Mouse (Mus musculus) regulatory T cell (primary cell): ENCODE data around the gene Six2.

ENCODE experiments used
- in situ Hi-C: fragments of 300-600 bp; cut with MboI, MseI; formaldehyde crosslinking; loops from one replicate; pipeline ENCODE4 v1.15.1; 2025; ENCODE audit warnings: high pct_unique_total_duplicates

Six2 gene

DNA sequence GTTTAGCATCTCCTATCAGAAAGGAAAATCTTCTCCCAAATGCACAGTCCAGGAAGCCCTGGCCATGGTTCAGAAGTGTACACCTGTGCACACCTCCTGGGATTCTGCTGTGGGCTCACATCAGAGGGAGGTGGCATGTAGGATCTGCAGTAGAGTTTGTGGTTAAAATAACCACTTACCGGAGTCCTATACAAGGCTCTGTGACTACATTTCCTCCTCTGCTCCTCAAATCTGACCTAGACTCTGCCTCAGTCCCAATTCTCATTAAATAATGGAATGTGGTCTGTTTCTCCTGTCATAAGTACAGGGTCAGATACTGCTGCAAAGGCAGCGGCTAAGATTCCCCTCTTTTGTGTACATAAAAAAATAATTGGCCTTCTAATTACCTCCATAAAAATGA, 23.9 kb downstream of the Six2 start:
- in situ Hi-C loops = loop anchor here (10.0 kb wide), 1 partner anchor 391 kb away; no protein-coding TSS in a partner anchor

GRCm38 (mm10) chr17:85661521-85661920, 26.6 kb downstream of the Six2 start:
- in situ Hi-C loops = loop anchor here (10.0 kb wide), 1 partner anchor 393 kb away; no protein-coding TSS in a partner anchor

DNA sequence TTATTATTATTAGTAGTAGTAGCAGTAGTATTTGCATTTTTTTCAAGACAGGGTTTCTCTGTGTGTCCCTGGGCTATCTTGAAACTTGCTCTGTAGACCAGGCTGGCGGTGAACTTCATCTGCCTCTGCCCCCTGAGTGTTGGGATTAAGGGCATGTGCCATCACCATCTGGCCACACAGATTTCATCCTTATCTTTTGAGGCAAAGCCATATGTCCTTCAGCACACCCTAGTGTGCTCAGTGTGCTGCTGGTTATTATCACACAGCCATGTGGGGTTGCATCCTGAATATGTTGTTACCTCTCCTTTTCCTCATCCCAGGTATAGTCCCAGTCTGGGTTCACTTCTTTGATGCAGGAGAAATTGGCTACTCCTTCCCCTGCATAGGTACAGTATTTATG, 28.1 kb downstream of the Six2 start:
- in situ Hi-C loops = loop anchor here (10.0 kb wide), 1 partner anchor 395 kb away; no protein-coding TSS in a partner anchor

GRCm38 (mm10) chr17:85645718-85646665, 42.1 kb downstream of the Six2 start:
- in situ Hi-C loops = no loop called here

- in situ Hi-C loops = no loop called here
Observed at GRCm38 (mm10) chr17:85645312-85645711, 42.8 kb downstream of the Six2 start.

DNA sequence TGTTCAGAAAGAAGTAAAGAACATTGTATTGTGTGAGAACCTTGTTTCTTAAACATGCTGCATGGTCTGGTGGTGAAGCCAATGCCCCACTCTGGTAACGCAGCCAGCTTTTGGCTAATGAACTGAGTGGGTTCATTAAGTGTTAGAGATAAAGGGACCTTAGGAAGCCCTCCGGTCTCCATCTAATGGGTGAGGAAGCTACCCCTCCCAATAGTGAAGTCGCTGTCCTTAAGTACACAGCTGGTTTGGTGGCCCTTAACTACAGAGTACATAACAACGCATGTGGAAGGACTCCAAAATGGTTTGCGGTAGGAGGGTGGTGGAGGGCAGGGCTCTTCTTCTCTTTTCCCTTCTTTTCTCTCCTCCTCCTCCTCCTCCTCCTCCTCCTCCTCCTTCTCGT, 50.2 kb downstream of the Six2 start:
- in situ Hi-C loops = no loop called here
